In genomic region chr11:4123922-4124321, GRCm38 (mm10) we compare ENCODE assay signal across 11 mouse cellular contexts. TPM values are rescaled to one million over a fixed set of nuclear protein-coding genes. Genes with fewer than 3 reads are reported as not detected.
DNase-seq lines count a peak whose midpoint lies in the region; ATAC-seq and TF ChIP-seq lines count a peak whose summit lies in the region.
"Had no signal": no experiment of that assay in that cellular context is flagged by ENCODE, and none has a peak within 500 bp of the region (broad histone marks: within the 10 kb centered on the region; RNA-seq: fewer than 3 reads in every experiment).

No protein-coding gene starts in this region.

- H3K4me3 ChIP-seq in intestine, postnatal 0 days (ENCODE audit: low read depth, low read length): no peak overlapping the region
- H3K4me3 ChIP-seq in intestine, embryonic 16.5 days (ENCODE audit: low read length): no peak overlapping the region
- H3K4me3 ChIP-seq in limb, embryonic 11.5 days (ENCODE audit: low read depth, low read length): no peak overlapping the region
- H3K4me3 ChIP-seq in forebrain, embryonic 16.5 days (replicated peaks; ENCODE audit: low read length): no peak overlapping the region
- H3K4me3 ChIP-seq: embryonic facial prominence, embryonic 12.5 days; limb, embryonic 12.5 days; stomach, embryonic 15.5 days had no signal

- H3K36me3 ChIP-seq in intestine, postnatal 0 days (ENCODE audit: control insufficient read depth, insufficient read depth): no peaks in the 10 kb centered on the region
- no peaks in the 10 kb centered on the region for H3K36me3 ChIP-seq in intestine, embryonic 16.5 days (ENCODE audit: control insufficient read depth, insufficient read depth, low read length)
- no peaks in the 10 kb centered on the region for H3K36me3 ChIP-seq in limb, embryonic 11.5 days (ENCODE audit: control insufficient read depth, insufficient read depth, low read length)
- no peaks in the 10 kb centered on the region for H3K36me3 ChIP-seq in forebrain, embryonic 16.5 days (ENCODE audit: control insufficient read depth, insufficient read depth)
- H3K36me3 ChIP-seq: embryonic facial prominence, embryonic 12.5 days; limb, embryonic 12.5 days; stomach, embryonic 15.5 days had no signal

- WGBS in intestine, postnatal 0 days: 65% methylated on average over 5 of the region's 5 CpGs
- 62% methylated on average over 5 of the region's 5 CpGs for WGBS in intestine, embryonic 16.5 days
- 60% methylated on average over 5 of the region's 5 CpGs for WGBS in limb, embryonic 11.5 days
- WGBS in forebrain, embryonic 16.5 days: 65% methylated on average over 5 of the region's 5 CpGs

- 0 out of 2 replicates have a peak, but pooled peaks cover under 1% of the 10 kb centered on the region for H3K4me1 ChIP-seq in intestine, postnatal 0 days (replicated peaks; ENCODE audit: control insufficient read depth, insufficient read depth, low read length)
- H3K4me1 ChIP-seq in intestine, embryonic 16.5 days (ENCODE audit: control insufficient read depth, insufficient read depth, low read length): peaks cover under 1% of the 10 kb centered on the region; the same call in 1 of the 2 replicates
- H3K4me1 ChIP-seq in limb, embryonic 11.5 days (ENCODE audit: control insufficient read depth, insufficient read depth, low read length): no peaks in the 10 kb centered on the region
- H3K4me1 ChIP-seq in forebrain, embryonic 16.5 days (replicated peaks; ENCODE audit: control insufficient read depth, insufficient read depth, low read length): peaks cover under 1% of the 10 kb centered on the region
- H3K4me1 ChIP-seq: limb, embryonic 12.5 days had no signal

- 0 out of 2 replicates have a peak, but pooled peaks have one; percentile 23 for ATAC-seq in intestine, postnatal 0 days
- no peak for ATAC-seq in intestine, embryonic 16.5 days
- ATAC-seq in limb, embryonic 11.5 days (ENCODE audit: insufficient number of reproducible peaks, low FRiP score, low TSS enrichment, low read depth): no peak
- ATAC-seq in forebrain, embryonic 16.5 days: no peak

- TF ChIP-seq CTCF in intestine, postnatal 0 days (IDR thresholded peaks at IDR 0.05; ENCODE audit: low read depth): peak; percentile 83

- 0 out of 2 replicates have a peak, but pooled peaks cover 5% of the 10 kb centered on the region for H3K9me3 ChIP-seq in intestine, postnatal 0 days (ENCODE audit: control insufficient read depth)
- no peaks in the 10 kb centered on the region for H3K9me3 ChIP-seq in intestine, embryonic 16.5 days (ENCODE audit: control insufficient read depth, low read length)
- no peaks in the 10 kb centered on the region for H3K9me3 ChIP-seq in limb, embryonic 11.5 days (ENCODE audit: control insufficient read depth, low read length)
- H3K9me3 ChIP-seq in forebrain, embryonic 16.5 days (ENCODE audit: control insufficient read depth, low read length): peaks cover 6% of the 10 kb centered on the region; the same call in 1 of the 2 replicates
- H3K9me3 ChIP-seq: stomach, embryonic 15.5 days had no signal

- DNase-seq in CD4-positive helper T cell, adult 2 months (ENCODE audit: low read depth, low spot score): peak; percentile 50
- DNase-seq in adrenal gland, postnatal 14 days: peak; percentile 73
- DNase-seq in limb, embryonic 11.5 days (ENCODE audit: low spot score): peak; percentile 46
- DNase-seq in retina, embryonic 14.5 days (ENCODE audit: low spot score): peak; percentile 55
- no peak for DNase-seq in cerebellum, adult 9-11 months

- H3K27me3 ChIP-seq in intestine, postnatal 0 days (replicated peaks; ENCODE audit: control insufficient read depth, insufficient read depth, low read length): no peaks in the 10 kb centered on the region
- peaks cover 5% of the 10 kb centered on the region; the same call in 1 of the 2 replicates for H3K27me3 ChIP-seq in intestine, embryonic 16.5 days (replicated peaks; ENCODE audit: control insufficient read depth, insufficient read depth, low read length)
- H3K27me3 ChIP-seq in limb, embryonic 11.5 days (ENCODE audit: control insufficient read depth, insufficient read depth, low read length): no peaks in the 10 kb centered on the region
- H3K27me3 ChIP-seq in forebrain, embryonic 16.5 days (replicated peaks; ENCODE audit: control insufficient read depth, insufficient read depth, low read length): no peaks in the 10 kb centered on the region; the same call in 1 of the 2 replicates

- no peak overlapping the region for H3K9ac ChIP-seq in intestine, postnatal 0 days (ENCODE audit: low read depth, low read length)
- no peak overlapping the region for H3K9ac ChIP-seq in intestine, embryonic 16.5 days (ENCODE audit: low read depth, low read length)
- no peak overlapping the region for H3K9ac ChIP-seq in limb, embryonic 11.5 days (ENCODE audit: low read length)
- H3K9ac ChIP-seq in forebrain, embryonic 16.5 days (replicated peaks; ENCODE audit: low read depth, low read length): no peak overlapping the region
- H3K9ac ChIP-seq: embryonic facial prominence, embryonic 12.5 days; limb, embryonic 12.5 days; stomach, embryonic 15.5 days had no signal

- no peak overlapping the region for H3K4me2 ChIP-seq in intestine, postnatal 0 days (replicated peaks; ENCODE audit: low read depth)
- no peak overlapping the region for H3K4me2 ChIP-seq in intestine, embryonic 16.5 days (ENCODE audit: low read depth, low read length)
- no peak overlapping the region for H3K4me2 ChIP-seq in limb, embryonic 11.5 days (ENCODE audit: low read depth, severe bottlenecking)
- no peak overlapping the region for H3K4me2 ChIP-seq in forebrain, embryonic 16.5 days (ENCODE audit: low read length)
- H3K4me2 ChIP-seq: embryonic facial prominence, embryonic 12.5 days; limb, embryonic 12.5 days; stomach, embryonic 15.5 days had no signal

- no peak overlapping the region for H3K27ac ChIP-seq in intestine, postnatal 0 days (ENCODE audit: low read depth, low read length)
- no peak overlapping the region for H3K27ac ChIP-seq in intestine, embryonic 16.5 days (ENCODE audit: low read length)
- no peak overlapping the region for H3K27ac ChIP-seq in limb, embryonic 11.5 days (replicated peaks; ENCODE audit: low read depth, low read length)
- no peak overlapping the region for H3K27ac ChIP-seq in forebrain, embryonic 16.5 days (ENCODE audit: low read length)
- H3K27ac ChIP-seq: embryonic facial prominence, embryonic 12.5 days; limb, embryonic 12.5 days; stomach, embryonic 15.5 days had no signal

RNA-seq across cellular contexts. Expression of gene Sec14l2, which starts 0.7 kb away (rescaled TPM):
- polyA plus RNA-seq in intestine, postnatal 0 days (2015; fragmentation: Nextera tagmentation; extraction: Ambion mirVana): 7.6 and 8.4 TPM in 2 replicates
- polyA plus RNA-seq in intestine, embryonic 16.5 days (2015; fragmentation: Nextera tagmentation; extraction: Ambion mirVana): 1.7 and 2.9 TPM in 2 replicates
- total RNA-seq in adrenal gland, postnatal 14 days (2021): 3.6 and 27.0 TPM in 2 replicates
- polyA plus RNA-seq in limb, embryonic 11.5 days (2014; fragmentation: Nextera tagmentation; extraction: Ambion mirVana): 1.9 and 2.2 TPM in 2 replicates
- polyA plus RNA-seq in forebrain, embryonic 16.5 days (2015; fragmentation: Nextera tagmentation; extraction: Ambion mirVana): 1.6 and 1.7 TPM in 2 replicates

RNA-seq across cellular contexts. Expression of gene Rnf215, which starts 11.1 kb away (rescaled TPM):
- polyA plus RNA-seq in intestine, postnatal 0 days (2015; fragmentation: Nextera tagmentation; extraction: Ambion mirVana): 15.5 and 15.6 TPM in 2 replicates
- 17.3 and 19.2 TPM in 2 replicates for polyA plus RNA-seq in intestine, embryonic 16.5 days (2015; fragmentation: Nextera tagmentation; extraction: Ambion mirVana)
- 17.2 and 25.2 TPM in 2 replicates for total RNA-seq in adrenal gland, postnatal 14 days (2021)
- polyA plus RNA-seq in limb, embryonic 11.5 days (2014; fragmentation: Nextera tagmentation; extraction: Ambion mirVana): 24.3 and 28.9 TPM in 2 replicates
- polyA plus RNA-seq in forebrain, embryonic 16.5 days (2015; fragmentation: Nextera tagmentation; extraction: Ambion mirVana): 51.7 and 52.6 TPM in 2 replicates

RNA-seq across cellular contexts. Expression of gene Mtfp1, which starts 28.7 kb away (rescaled TPM):
- 20.0 and 21.1 TPM in 2 replicates for polyA plus RNA-seq in intestine, postnatal 0 days (2015; fragmentation: Nextera tagmentation; extraction: Ambion mirVana)
- 38.1 and 41.6 TPM in 2 replicates for polyA plus RNA-seq in intestine, embryonic 16.5 days (2015; fragmentation: Nextera tagmentation; extraction: Ambion mirVana)
- 25.6 and 27.3 TPM in 2 replicates for total RNA-seq in adrenal gland, postnatal 14 days (2021)
- polyA plus RNA-seq in limb, embryonic 11.5 days (2014; fragmentation: Nextera tagmentation; extraction: Ambion mirVana): 8.5 and 10.9 TPM in 2 replicates
- polyA plus RNA-seq in forebrain, embryonic 16.5 days (2015; fragmentation: Nextera tagmentation; extraction: Ambion mirVana): 8.8 and 10.3 TPM in 2 replicates

RNA-seq across cellular contexts. Expression of gene Ccdc157, which starts 36.2 kb away (rescaled TPM):
- polyA plus RNA-seq in intestine, postnatal 0 days (2015; fragmentation: Nextera tagmentation; extraction: Ambion mirVana): 1.1 and 1.7 TPM in 2 replicates
- polyA plus RNA-seq in intestine, embryonic 16.5 days (2015; fragmentation: Nextera tagmentation; extraction: Ambion mirVana): 3.0 TPM in 2 replicates
- 8.7 and 11.5 TPM in 2 replicates for total RNA-seq in adrenal gland, postnatal 14 days (2021)
- 4.3 and 4.7 TPM in 2 replicates for polyA plus RNA-seq in limb, embryonic 11.5 days (2014; fragmentation: Nextera tagmentation; extraction: Ambion mirVana)
- 6.7 and 8.0 TPM in 2 replicates for polyA plus RNA-seq in forebrain, embryonic 16.5 days (2015; fragmentation: Nextera tagmentation; extraction: Ambion mirVana)

RNA-seq across cellular contexts. Expression of gene Sf3a1, which starts 36.2 kb away (rescaled TPM):
- 15.7 and 16.5 TPM in 2 replicates for polyA plus RNA-seq in intestine, postnatal 0 days (2015; fragmentation: Nextera tagmentation; extraction: Ambion mirVana)
- polyA plus RNA-seq in intestine, embryonic 16.5 days (2015; fragmentation: Nextera tagmentation; extraction: Ambion mirVana): 40.4 and 41.8 TPM in 2 replicates
- 43.7 and 49.8 TPM in 2 replicates for total RNA-seq in adrenal gland, postnatal 14 days (2021)
- 98.3 and 112 TPM in 2 replicates for polyA plus RNA-seq in limb, embryonic 11.5 days (2014; fragmentation: Nextera tagmentation; extraction: Ambion mirVana)
- 59.4 and 60.6 TPM in 2 replicates for polyA plus RNA-seq in forebrain, embryonic 16.5 days (2015; fragmentation: Nextera tagmentation; extraction: Ambion mirVana)
